Mouse (Mus musculus): Measurements from ENCODE around the gene P4ha3. TPM values are rescaled to one million over a fixed set of nuclear protein-coding genes. Genes with fewer than 3 reads are reported as not detected.

Gene P4ha3
- polyA plus RNA-seq, 1 experiment, result 1.2 TPM

DNA sequence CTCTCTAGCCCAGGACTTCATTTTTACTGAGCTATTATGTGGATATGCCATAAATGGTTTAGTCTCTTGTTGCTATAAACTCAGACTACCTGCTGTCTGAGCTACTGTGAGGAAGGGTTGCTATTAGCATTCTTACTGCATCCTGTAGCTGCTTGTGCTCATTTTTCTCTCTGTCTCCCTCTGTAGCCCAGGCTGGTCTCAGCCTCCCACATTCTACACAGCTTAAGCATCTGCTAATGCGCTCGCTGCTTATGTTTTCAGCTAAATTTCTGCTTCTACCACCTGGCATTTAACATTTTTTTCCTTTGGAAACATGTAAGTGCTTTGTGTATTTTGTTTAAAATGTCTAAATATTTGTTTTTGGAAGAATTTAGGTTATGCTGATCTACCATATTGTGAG is 10.4 kb downstream of the P4ha3 start:
- Histone ChIP-seq H3K4me3 (ENCODE audit: low read depth, low read length) (no peak overlapping the region), H3K9ac (ENCODE audit: low read depth, poor library complexity, severe bottlenecking) (no peak overlapping the region), H3K4me1 (ENCODE audit: control insufficient read depth, insufficient read depth, low read length) (no peaks in the 10 kb centered on the region), H3K9me3 (replicated peaks; ENCODE audit: control insufficient read depth, insufficient read depth, low read length, poor library complexity, severe bottlenecking) (no peaks in the 10 kb centered on the region), H3K36me3 (ENCODE audit: control insufficient read depth, insufficient read depth, low read length, poor library complexity, severe bottlenecking) (no peaks in the 10 kb centered on the region), H3K27me3 (ENCODE audit: control insufficient read depth, insufficient read depth, low read length, poor library complexity, severe bottlenecking) (no peaks in the 10 kb centered on the region), H3K27ac (ENCODE audit: insufficient read depth, low read length) (no peak overlapping the region)
- TF ChIP-seq EP300 (IDR thresholded peaks at IDR 0.05; ENCODE audit: insufficient read depth, low read depth, low read length) (no peak), CTCF (IDR thresholded peaks at IDR 0.05; ENCODE audit: low read depth, low read length) (no peak), POLR2A (IDR thresholded peaks at IDR 0.05; ENCODE audit: insufficient read depth, low read length) (no peak)

DNA sequence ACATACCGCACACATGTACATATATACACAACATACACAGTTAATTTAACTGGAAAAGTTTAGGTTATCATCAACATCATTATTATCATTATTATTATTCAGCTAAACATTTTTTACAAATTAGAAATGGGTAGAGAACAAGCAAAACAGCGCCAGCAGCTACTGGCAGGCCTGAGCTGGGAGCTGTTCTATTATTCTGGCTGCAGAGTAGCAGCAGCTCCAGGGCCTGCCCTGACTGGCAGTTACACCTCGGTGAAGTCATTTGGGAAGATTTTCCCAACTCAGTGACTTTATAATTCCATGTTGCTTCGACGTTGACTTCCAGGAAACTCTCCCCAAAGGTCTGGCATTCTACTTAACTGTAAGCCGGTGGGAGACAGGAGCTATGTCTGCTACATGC is 11.4 kb downstream of the P4ha3 start:
- H3K9me3 ChIP-seq (replicated peaks; ENCODE audit: control insufficient read depth, insufficient read depth, low read length, poor library complexity, severe bottlenecking), result no peaks in the 10 kb centered on the region
- H3K4me1 ChIP-seq (ENCODE audit: control insufficient read depth, insufficient read depth, low read length), result no peaks in the 10 kb centered on the region
- no peak overlapping the region for H3K9ac ChIP-seq (ENCODE audit: low read depth, poor library complexity, severe bottlenecking)
- H3K27ac ChIP-seq (ENCODE audit: insufficient read depth, low read length), result no peak overlapping the region
- no peak overlapping the region for H3K4me3 ChIP-seq (ENCODE audit: low read depth, low read length)
- no peaks in the 10 kb centered on the region for H3K27me3 ChIP-seq (ENCODE audit: control insufficient read depth, insufficient read depth, low read length, poor library complexity, severe bottlenecking)
- TF ChIP-seq EP300 (IDR thresholded peaks at IDR 0.05; ENCODE audit: insufficient read depth, low read depth, low read length) (no peak), CTCF (IDR thresholded peaks at IDR 0.05; ENCODE audit: low read depth, low read length) (no peak), POLR2A (IDR thresholded peaks at IDR 0.05; ENCODE audit: insufficient read depth, low read length) (no peak)
- H3K36me3 ChIP-seq (ENCODE audit: control insufficient read depth, insufficient read depth, low read length, poor library complexity, severe bottlenecking), result no peaks in the 10 kb centered on the region

DNA sequence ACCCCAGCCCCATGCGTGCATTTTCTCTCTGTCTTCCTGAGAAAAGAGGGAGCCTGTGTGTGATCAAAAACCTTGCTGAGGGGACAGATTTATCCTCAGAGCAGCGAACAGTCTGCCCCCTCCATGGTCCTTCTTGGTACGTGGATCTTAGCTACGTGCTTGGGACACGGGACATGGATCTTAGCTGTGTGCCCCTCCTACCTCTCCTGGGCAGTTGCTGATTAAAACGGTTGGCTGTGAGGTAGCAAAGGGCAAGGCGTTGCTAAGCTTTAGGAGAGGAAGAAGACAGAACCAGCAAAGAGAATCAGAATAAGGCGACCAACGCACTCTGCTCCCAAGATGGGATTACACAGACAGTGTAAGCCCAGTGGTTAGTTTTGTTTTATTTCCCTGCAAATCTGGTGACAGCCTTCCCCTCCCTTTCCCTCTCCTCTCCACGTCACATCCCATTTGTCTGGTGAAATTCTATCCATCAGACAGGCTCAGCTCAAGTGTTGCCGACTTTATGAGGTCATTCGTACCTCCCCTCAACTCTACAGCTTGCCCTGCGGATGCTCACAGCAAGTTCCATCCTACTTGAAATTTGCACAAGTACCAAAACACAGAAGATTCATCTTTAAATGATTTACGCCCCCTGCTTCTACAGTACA is 13.7 kb downstream of the P4ha3 start:
- Histone ChIP-seq H3K9me3 (replicated peaks; ENCODE audit: control insufficient read depth, insufficient read depth, low read length, poor library complexity, severe bottlenecking) (no peaks in the 10 kb centered on the region), H3K9ac (ENCODE audit: low read depth, poor library complexity, severe bottlenecking) (no peak overlapping the region), H3K4me1 (ENCODE audit: control insufficient read depth, insufficient read depth, low read length) (no peaks in the 10 kb centered on the region), H3K27ac (ENCODE audit: insufficient read depth, low read length) (no peak overlapping the region), H3K36me3 (ENCODE audit: control insufficient read depth, insufficient read depth, low read length, poor library complexity, severe bottlenecking) (no peaks in the 10 kb centered on the region), H3K4me3 (ENCODE audit: low read depth, low read length) (no peak overlapping the region), H3K27me3 (ENCODE audit: control insufficient read depth, insufficient read depth, low read length, poor library complexity, severe bottlenecking) (no peaks in the 10 kb centered on the region)
- TF ChIP-seq CTCF (IDR thresholded peaks at IDR 0.05; ENCODE audit: low read depth, low read length), result no peak
- no peak for TF ChIP-seq POLR2A (IDR thresholded peaks at IDR 0.05; ENCODE audit: insufficient read depth, low read length)
- no peak for TF ChIP-seq EP300 (IDR thresholded peaks at IDR 0.05; ENCODE audit: insufficient read depth, low read depth, low read length)

DNA sequence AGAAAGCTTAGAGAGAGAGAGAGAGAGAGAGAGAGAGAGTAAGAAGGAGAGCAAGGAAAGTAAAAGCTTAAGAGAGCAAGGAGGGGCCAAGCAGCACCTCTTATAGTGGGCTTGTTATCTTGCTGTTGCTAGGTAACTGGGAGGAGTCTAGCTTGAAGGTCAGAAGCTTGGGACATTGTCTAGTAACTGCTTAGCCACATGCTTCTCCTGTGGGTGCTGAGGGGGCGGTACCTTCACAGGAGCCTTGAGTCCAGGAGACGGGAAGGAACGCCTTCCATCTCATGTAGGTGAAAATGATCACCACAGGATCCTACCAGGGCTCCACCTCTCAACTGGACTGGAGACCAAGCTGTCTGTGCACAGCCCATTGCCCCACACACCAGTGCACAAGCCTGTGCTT is 16.1 kb downstream of the P4ha3 start:
- no peak overlapping the region for H3K9ac ChIP-seq (ENCODE audit: low read depth, poor library complexity, severe bottlenecking)
- no peak overlapping the region for H3K4me3 ChIP-seq (ENCODE audit: low read depth, low read length)
- H3K27me3 ChIP-seq (ENCODE audit: control insufficient read depth, insufficient read depth, low read length, poor library complexity, severe bottlenecking), result no peaks in the 10 kb centered on the region
- TF ChIP-seq EP300 (IDR thresholded peaks at IDR 0.05; ENCODE audit: insufficient read depth, low read depth, low read length), result no peak
- no peak for TF ChIP-seq CTCF (IDR thresholded peaks at IDR 0.05; ENCODE audit: low read depth, low read length)
- TF ChIP-seq POLR2A (IDR thresholded peaks at IDR 0.05; ENCODE audit: insufficient read depth, low read length), result no peak
- no peak overlapping the region for H3K27ac ChIP-seq (ENCODE audit: insufficient read depth, low read length)
- no peaks in the 10 kb centered on the region for H3K9me3 ChIP-seq (replicated peaks; ENCODE audit: control insufficient read depth, insufficient read depth, low read length, poor library complexity, severe bottlenecking)
- H3K4me1 ChIP-seq (ENCODE audit: control insufficient read depth, insufficient read depth, low read length), result no peaks in the 10 kb centered on the region
- no peaks in the 10 kb centered on the region for H3K36me3 ChIP-seq (ENCODE audit: control insufficient read depth, insufficient read depth, low read length, poor library complexity, severe bottlenecking)

DNA sequence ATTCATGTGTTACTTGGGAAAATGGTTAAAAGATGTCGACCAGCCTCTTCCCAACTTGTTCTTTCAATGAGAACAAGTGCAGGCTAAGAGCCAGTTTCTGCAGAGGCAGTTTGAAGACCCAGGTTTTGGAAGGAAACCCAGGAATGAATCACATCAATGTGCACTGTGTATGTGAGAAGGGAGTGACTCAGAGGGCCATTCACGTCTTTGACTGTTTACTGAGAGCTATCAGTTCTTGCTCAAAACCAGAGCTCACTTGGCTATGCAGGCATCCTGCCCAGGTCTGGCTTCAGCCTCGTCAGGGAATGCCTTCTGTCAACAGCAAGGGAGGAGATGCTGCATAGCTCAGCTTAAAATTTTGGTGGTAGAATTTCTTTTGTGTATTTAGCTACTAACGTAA is 17.0 kb downstream of the P4ha3 start:
- TF ChIP-seq POLR2A (IDR thresholded peaks at IDR 0.05; ENCODE audit: insufficient read depth, low read length) (no peak), CTCF (IDR thresholded peaks at IDR 0.05; ENCODE audit: low read depth, low read length) (no peak), EP300 (IDR thresholded peaks at IDR 0.05; ENCODE audit: insufficient read depth, low read depth, low read length) (no peak)
- H3K9me3 ChIP-seq (replicated peaks; ENCODE audit: control insufficient read depth, insufficient read depth, low read length, poor library complexity, severe bottlenecking), result no peaks in the 10 kb centered on the region

DNA sequence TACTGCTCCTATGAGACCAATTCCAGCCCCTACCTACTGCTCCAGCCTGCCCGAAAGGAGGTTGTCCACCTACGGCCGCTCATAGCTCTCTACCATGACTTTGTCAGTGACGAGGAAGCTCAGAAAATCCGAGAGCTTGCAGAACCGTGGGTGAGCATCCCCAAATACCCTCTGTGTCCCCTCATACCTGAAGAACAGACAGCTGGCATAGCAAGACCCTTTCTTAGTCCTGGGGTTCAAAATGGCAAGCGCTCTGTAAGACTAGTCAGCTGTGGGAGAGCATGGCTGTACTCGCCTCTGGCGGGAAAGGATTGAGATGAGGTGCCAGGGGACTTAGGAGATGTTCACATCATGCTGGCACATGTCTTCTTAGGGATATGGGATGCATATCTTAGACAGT is 20.6 kb downstream of the P4ha3 start:
- no peak overlapping the region for H3K4me3 ChIP-seq (ENCODE audit: low read depth, low read length)
- H3K9me3 ChIP-seq (replicated peaks; ENCODE audit: control insufficient read depth, insufficient read depth, low read length, poor library complexity, severe bottlenecking), result no peaks in the 10 kb centered on the region
- no peak for TF ChIP-seq POLR2A (IDR thresholded peaks at IDR 0.05; ENCODE audit: insufficient read depth, low read length)
- no peak for TF ChIP-seq EP300 (IDR thresholded peaks at IDR 0.05; ENCODE audit: insufficient read depth, low read depth, low read length)
- no peak for TF ChIP-seq CTCF (IDR thresholded peaks at IDR 0.05; ENCODE audit: low read depth, low read length)
- H3K27ac ChIP-seq (ENCODE audit: insufficient read depth, low read length), result no peak overlapping the region
- no peaks in the 10 kb centered on the region for H3K36me3 ChIP-seq (ENCODE audit: control insufficient read depth, insufficient read depth, low read length, poor library complexity, severe bottlenecking)
- no peaks in the 10 kb centered on the region for H3K4me1 ChIP-seq (ENCODE audit: control insufficient read depth, insufficient read depth, low read length)
- H3K9ac ChIP-seq (ENCODE audit: low read depth, poor library complexity, severe bottlenecking), result no peak overlapping the region
- H3K27me3 ChIP-seq (ENCODE audit: control insufficient read depth, insufficient read depth, low read length, poor library complexity, severe bottlenecking), result no peaks in the 10 kb centered on the region

More for the DNA sequence above, 17.0 kb downstream of the P4ha3 start:
- Histone ChIP-seq H3K36me3 (ENCODE audit: control insufficient read depth, insufficient read depth, low read length, poor library complexity, severe bottlenecking) (no peaks in the 10 kb centered on the region), H3K4me3 (ENCODE audit: low read depth, low read length) (no peak overlapping the region), H3K9ac (ENCODE audit: low read depth, poor library complexity, severe bottlenecking) (no peak overlapping the region), H3K27ac (ENCODE audit: insufficient read depth, low read length) (no peak overlapping the region), H3K4me1 (ENCODE audit: control insufficient read depth, insufficient read depth, low read length) (no peaks in the 10 kb centered on the region), H3K27me3 (ENCODE audit: control insufficient read depth, insufficient read depth, low read length, poor library complexity, severe bottlenecking) (no peaks in the 10 kb centered on the region)

Measured in ES-Bruce4 (cell line).